Mouse (Mus musculus): Measurements from ENCODE around the gene Sh3gl2.

The Sh3gl2 gene

DNA sequence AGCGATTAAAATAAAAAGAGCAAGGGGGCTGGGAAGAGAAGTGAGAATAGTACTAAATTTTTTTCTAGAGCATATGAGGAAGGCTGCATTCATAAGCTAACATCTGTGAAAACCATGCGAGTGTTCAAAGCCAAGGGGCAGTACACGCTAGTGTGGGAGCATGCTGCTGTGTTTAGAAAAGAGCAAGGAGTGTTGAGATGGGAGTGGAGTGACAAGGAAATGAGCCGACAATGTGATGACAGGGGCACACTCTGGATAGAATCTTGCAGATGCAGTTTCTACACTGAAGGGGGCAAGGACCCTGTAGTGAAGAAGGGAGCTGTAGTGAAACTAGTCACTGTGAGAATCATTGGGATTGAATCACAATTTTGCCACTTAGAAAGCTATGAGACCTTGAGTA, 481.2 kb downstream of the Sh3gl2 start:
- in situ Hi-C loops (cut with MboI; ENCODE audit: low pct_unique_long_range_greater_than_20kb in 1 of 2, low sequenced_read_pairs in 2 of 2, unreplicated experiment in 1 of 2) = loop anchor here in 1 of 2 experiments (25.0 kb wide), 1 partner anchor 549 kb away; no protein-coding TSS in a partner anchor
